ENCODE assay signal across 8 mouse cellular contexts in genomic region chr2:166152734-166153398, GRCm38 (mm10). TPM values are rescaled to one million over a fixed set of nuclear protein-coding genes. Genes with fewer than 3 reads are reported as not detected.
DNase-seq lines count a peak whose midpoint lies in the region; ATAC-seq and TF ChIP-seq lines count a peak whose summit lies in the region.

No protein-coding gene starts in this region.

- H3K4me3 ChIP-seq in gastrocnemius, adult 2 months: no peak overlapping the region
- peak overlapping the region; percentile 84 for H3K4me3 ChIP-seq in midbrain, embryonic 10.5 days
- H3K4me3 ChIP-seq in midbrain, embryonic 11.5 days (ENCODE audit: low read depth, low read length): no peak overlapping the region
- peak overlapping the region; percentile 92 for H3K4me3 ChIP-seq in limb, embryonic 12.5 days (replicated peaks)
- peak overlapping the region; percentile 71; the same call in 1 of the 2 replicates for H3K4me3 ChIP-seq in stomach, postnatal 0 days (ENCODE audit: low read depth, low read length)

- no peak for TF ChIP-seq CTCF in gastrocnemius, adult 2 months (IDR thresholded peaks at IDR 0.05)
- TF ChIP-seq CTCF in stomach, postnatal 0 days (IDR thresholded peaks at IDR 0.05; ENCODE audit: low read depth): no peak

- H3K36me3 ChIP-seq in midbrain, embryonic 10.5 days: no peaks in the 10 kb centered on the region; the same call in 1 of the 2 replicates
- H3K36me3 ChIP-seq in midbrain, embryonic 11.5 days (ENCODE audit: control insufficient read depth, insufficient read depth, low read length): no peaks in the 10 kb centered on the region
- peaks cover 5% of the 10 kb centered on the region; the same call in 1 of the 2 replicates for H3K36me3 ChIP-seq in limb, embryonic 12.5 days
- H3K36me3 ChIP-seq in stomach, postnatal 0 days (ENCODE audit: control insufficient read depth, insufficient read depth, low read length): no peaks in the 10 kb centered on the region

- intact Hi-C loops in gastrocnemius, adult 2 months (cut with DNase I): loop anchor here (5.0 kb wide), 1 partner anchor 46 kb away; no protein-coding TSS in a partner anchor
- intact Hi-C loops in gastrocnemius, postnatal 36 days (cut with DNase I): no loop called here

- H3K4me2 ChIP-seq in midbrain, embryonic 11.5 days: no peak overlapping the region
- H3K4me2 ChIP-seq in limb, embryonic 12.5 days: peak overlapping the region; percentile 90
- peak overlapping the region; percentile 96 for H3K4me2 ChIP-seq in stomach, postnatal 0 days (replicated peaks; ENCODE audit: low read depth)

- peaks cover 81% of the 10 kb centered on the region for H3K4me1 ChIP-seq in midbrain, embryonic 10.5 days
- H3K4me1 ChIP-seq in midbrain, embryonic 11.5 days (ENCODE audit: control insufficient read depth, insufficient read depth, low read length): peaks cover 32% of the 10 kb centered on the region
- H3K4me1 ChIP-seq in limb, embryonic 12.5 days (replicated peaks): peaks cover 83% of the 10 kb centered on the region
- H3K4me1 ChIP-seq in stomach, postnatal 0 days (replicated peaks; ENCODE audit: control insufficient read depth, insufficient read depth): peaks cover 17% of the 10 kb centered on the region

- peak overlapping the region; percentile 83; the same call in 1 of the 2 replicates for H3K27ac ChIP-seq in gastrocnemius, adult 2 months
- H3K27ac ChIP-seq in midbrain, embryonic 10.5 days (replicated peaks): peak overlapping the region; percentile 55; the same call in 1 of the 2 replicates
- H3K27ac ChIP-seq in midbrain, embryonic 11.5 days (ENCODE audit: low read depth, low read length): no peak overlapping the region
- H3K27ac ChIP-seq in limb, embryonic 12.5 days: peak overlapping the region; percentile 99
- peak overlapping the region; percentile 91 for H3K27ac ChIP-seq in stomach, postnatal 0 days (replicated peaks)

- peaks cover 39% of the 10 kb centered on the region for H3K27me3 ChIP-seq in midbrain, embryonic 10.5 days (ENCODE audit: low read depth, poor library complexity, severe bottlenecking)
- peaks cover 5% of the 10 kb centered on the region for H3K27me3 ChIP-seq in midbrain, embryonic 11.5 days (ENCODE audit: control insufficient read depth, insufficient read depth, low read length)
- H3K27me3 ChIP-seq in limb, embryonic 12.5 days: no peaks in the 10 kb centered on the region
- no peaks in the 10 kb centered on the region for H3K27me3 ChIP-seq in stomach, postnatal 0 days (ENCODE audit: control insufficient read depth, insufficient read depth, low read length)

- no peaks in the 10 kb centered on the region for H3K9me3 ChIP-seq in midbrain, embryonic 10.5 days (replicated peaks)
- H3K9me3 ChIP-seq in midbrain, embryonic 11.5 days (ENCODE audit: control insufficient read depth, low read length): no peaks in the 10 kb centered on the region
- H3K9me3 ChIP-seq in limb, embryonic 12.5 days: no peaks in the 10 kb centered on the region
- H3K9me3 ChIP-seq in stomach, postnatal 0 days (ENCODE audit: control insufficient read depth, low read length): no peaks in the 10 kb centered on the region

- DNase-seq in gastrocnemius, adult 2 months: no peak
- no peak for DNase-seq in gastrocnemius, postnatal 36 days
- no peak for DNase-seq in midbrain, embryonic 10.5 days (ENCODE audit: low spot score)
- DNase-seq in midbrain, embryonic 11.5 days (ENCODE audit: low spot score, missing footprints): no peak
- peak; percentile 48 for DNase-seq in stomach, postnatal 0 days (ENCODE audit: low spot score)
- DNase-seq in adrenal gland, postnatal 14 days: no peak
- DNase-seq in cerebellum, adult 18-20 months: no peak

- WGBS in midbrain, embryonic 10.5 days: 67% methylated on average over 11 of the region's 11 CpGs
- WGBS in midbrain, embryonic 11.5 days: 75% methylated on average over 11 of the region's 11 CpGs
- 28% methylated on average over 11 of the region's 11 CpGs for WGBS in limb, embryonic 12.5 days
- 63% methylated on average over 11 of the region's 11 CpGs for WGBS in stomach, postnatal 0 days

- no peak for ATAC-seq in midbrain, embryonic 11.5 days (ENCODE audit: low FRiP score)
- ATAC-seq in limb, embryonic 12.5 days (ENCODE audit: insufficient number of reproducible peaks, insufficient read depth, low FRiP score, low TSS enrichment, low read depth): no peak
- ATAC-seq in stomach, postnatal 0 days (ENCODE audit: low FRiP score, low TSS enrichment): peak; percentile 3; the same call in 1 of the 2 replicates

- H3K9ac ChIP-seq in midbrain, embryonic 11.5 days (ENCODE audit: low read length): no peak overlapping the region
- peak overlapping the region; percentile 99; the same call in 1 of the 2 replicates for H3K9ac ChIP-seq in limb, embryonic 12.5 days (replicated peaks)
- 0 out of 2 replicates have a peak overlapping the region, but pooled peaks have one; percentile 9 for H3K9ac ChIP-seq in stomach, postnatal 0 days (ENCODE audit: low read length)

- no peak for TF ChIP-seq EP300 in stomach, postnatal 0 days (optimal IDR thresholded peaks at IDR 0.05)

RNA-seq across cellular contexts. Expression of gene Sulf2, which starts 2.6 kb away (rescaled TPM):
- 10 to 100 TPM in 1 of 2 experiments, 1 to 10 TPM in 1; 5.9 to 12.2 TPM for total RNA-seq in gastrocnemius, adult 2 months (2021)
- total RNA-seq in gastrocnemius, postnatal 36 days (2021): 10 to 100 TPM in 1 of 2 experiments, 1 to 10 TPM in 1; 7.9 to 10.5 TPM
- 62.5 and 74.5 TPM in 2 replicates for polyA plus RNA-seq in midbrain, embryonic 10.5 days (2016; fragmentation: Nextera tagmentation; extraction: Ambion mirVana)
- 84.5 and 87.6 TPM in 2 replicates for polyA plus RNA-seq in midbrain, embryonic 11.5 days (2014; fragmentation: Nextera tagmentation; extraction: Ambion mirVana)
- polyA plus RNA-seq in limb, embryonic 12.5 days (2016; fragmentation: Nextera tagmentation; extraction: Ambion mirVana): 176 and 187 TPM in 2 replicates
- polyA plus RNA-seq in stomach, postnatal 0 days (2015; fragmentation: Nextera tagmentation; extraction: Ambion mirVana): 44.2 and 49.1 TPM in 2 replicates
- 60.5 and 60.7 TPM in 2 replicates for total RNA-seq in adrenal gland, postnatal 14 days (2021)

Comparison
In these comparisons a context has a peak if more than half of its experiments do, and no peak if none do; other contexts are left out.
1. H3K4me3 ChIP-seq: peak in midbrain, embryonic 10.5 days (single experiment), limb, embryonic 12.5 days (single experiment) and stomach, postnatal 0 days (single experiment); none in gastrocnemius, adult 2 months (single experiment) and midbrain, embryonic 11.5 days (single experiment).